In the genomic region with DNA sequence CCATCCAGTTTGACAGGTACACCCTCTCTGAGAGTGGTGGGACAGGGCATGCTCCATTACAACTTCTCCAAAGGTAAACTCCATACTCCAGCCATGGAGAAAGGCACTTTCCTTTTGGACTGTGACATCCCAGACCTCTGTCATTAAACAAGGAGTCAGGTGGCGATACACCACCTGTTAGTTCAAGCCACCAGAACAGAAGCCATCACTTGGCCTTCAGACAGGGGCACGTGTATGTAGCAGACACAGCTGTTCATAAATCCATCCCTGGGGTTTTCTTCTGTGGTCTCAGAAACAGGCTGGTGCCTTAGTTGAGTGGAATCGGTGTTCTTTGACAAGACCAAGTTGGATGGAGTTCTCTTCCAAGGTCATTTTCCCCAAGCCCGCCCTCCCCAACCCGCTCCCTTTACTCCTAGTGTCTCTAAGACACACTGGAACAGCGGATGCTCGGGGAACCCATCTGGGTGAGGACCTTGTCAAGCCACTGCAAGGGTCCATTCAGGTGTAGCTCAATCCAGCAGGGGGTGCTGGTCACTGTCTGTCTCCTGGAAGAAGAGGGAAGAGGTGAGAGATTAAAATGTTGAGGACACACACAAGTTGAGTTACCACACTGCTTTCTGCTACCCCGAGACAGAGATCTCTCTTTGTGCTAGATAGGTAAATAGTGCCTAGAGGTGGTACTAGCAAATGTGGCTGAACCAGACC, we compare ENCODE assay signal across 9 mouse cellular contexts. TPM values are rescaled to one million over a fixed set of nuclear protein-coding genes. Genes with fewer than 3 reads are reported as not detected.
DNase-seq lines count a peak whose midpoint lies in the region; ATAC-seq and TF ChIP-seq lines count a peak whose summit lies in the region.
"Had no signal": no experiment of that assay in that cellular context is flagged by ENCODE, and none has a peak within 500 bp of the region (broad histone marks: within the 10 kb centered on the region; RNA-seq: fewer than 3 reads in every experiment).

No protein-coding gene starts in this region.

- H3K4me1 ChIP-seq in neural tube, embryonic 15.5 days: peaks cover 40% of the 10 kb centered on the region
- peaks cover 55% of the 10 kb centered on the region for H3K4me1 ChIP-seq in limb, embryonic 14.5 days (ENCODE audit: control insufficient read depth, insufficient read depth, low read length)

- H3K4me2 ChIP-seq in neural tube, embryonic 15.5 days: no peak overlapping the region
- no peak overlapping the region for H3K4me2 ChIP-seq in limb, embryonic 14.5 days (replicated peaks; ENCODE audit: low read depth, low read length, severe bottlenecking)

- WGBS in neural tube, embryonic 15.5 days: 90% methylated on average over 8 of the region's 8 CpGs
- whole genome bisulfite sequencing in limb, embryonic 14.5 days: 81% methylated on average over 8 of the region's 8 CpGs

- 0 out of 2 replicates have a peak overlapping the region, but pooled peaks have one; percentile 52 for H3K27ac ChIP-seq in neural tube, embryonic 15.5 days (replicated peaks)
- H3K27ac ChIP-seq in limb, embryonic 14.5 days (replicated peaks; ENCODE audit: low read depth, low read length): peak overlapping the region; percentile 85; the same call in 1 of the 2 replicates

- TF ChIP-seq POLR2A in limb, embryonic 14.5 days (IDR thresholded peaks at IDR 0.05; ENCODE audit: borderline replicate concordance, extremely low read depth, insufficient read depth, insufficient read length): no peak

- 0 out of 2 replicates have a peak, but pooled peaks cover 3% of the 10 kb centered on the region for H3K36me3 ChIP-seq in neural tube, embryonic 15.5 days
- H3K36me3 ChIP-seq in limb, embryonic 14.5 days (ENCODE audit: control insufficient read depth, insufficient read depth, low read length): peaks cover 77% of the 10 kb centered on the region

- peak; percentile 46 for DNase-seq in gastrocnemius, postnatal 10 days
- DNase-seq in gastrocnemius, postnatal 25 days: no peak
- no peak for DNase-seq in neural tube, embryonic 10.5 days (ENCODE audit: extremely low spot score, low spot score)
- no peak for DNase-seq in limb, embryonic 14.5 days (ENCODE audit: low spot score)
- peak; percentile 81 for DNase-seq in thymus, postnatal 4 days
- DNase-seq in heart, adult 9 months (ENCODE audit: low spot score in 2 of 2): no peak

- no peaks in the 10 kb centered on the region for H3K9me3 ChIP-seq in neural tube, embryonic 15.5 days (replicated peaks)
- no peaks in the 10 kb centered on the region for H3K9me3 ChIP-seq in limb, embryonic 14.5 days (ENCODE audit: control insufficient read depth, low read length)

- no peak overlapping the region for H3K9ac ChIP-seq in neural tube, embryonic 15.5 days (replicated peaks)
- H3K9ac ChIP-seq in limb, embryonic 14.5 days (ENCODE audit: low read depth, low read length, severe bottlenecking): no peak overlapping the region

- ATAC-seq in neural tube, embryonic 15.5 days (ENCODE audit: low FRiP score): no peak
- ATAC-seq in limb, embryonic 14.5 days (ENCODE audit: low FRiP score, low read depth): no peak
- ATAC-seq in erythroid progenitor cell, adult 5-6 weeks (replicated peaks; ENCODE audit: low FRiP score, poor library complexity, severe bottlenecking): no peak

- H3K27me3 ChIP-seq in neural tube, embryonic 15.5 days (replicated peaks): no peaks in the 10 kb centered on the region
- H3K27me3 ChIP-seq in limb, embryonic 14.5 days (ENCODE audit: control insufficient read depth, insufficient read depth, low read length): no peaks in the 10 kb centered on the region

- no peak overlapping the region for H3K4me3 ChIP-seq in neural tube, embryonic 15.5 days (replicated peaks)
- no peak overlapping the region for H3K4me3 ChIP-seq in limb, embryonic 14.5 days (replicated peaks; ENCODE audit: low read length)

RNA-seq across cellular contexts. Expression of gene Aagab, which starts 47.5 kb away (rescaled TPM):
- 10 to 100 TPM; 13.0 to 14.5 TPM for total RNA-seq in gastrocnemius, postnatal 10 days (2021)
- total RNA-seq in gastrocnemius, postnatal 25 days (2021): 10 to 100 TPM; 10.1 to 12.4 TPM
- polyA plus RNA-seq in neural tube, embryonic 15.5 days (2015; fragmentation: Nextera tagmentation; extraction: Ambion mirVana): 51.5 and 56.0 TPM in 2 replicates
- 12.6 and 12.7 TPM in 2 replicates for polyA plus RNA-seq in limb, embryonic 14.5 days (2012; rRNA removed)
- 25.9 and 27.4 TPM in 2 replicates for polyA plus RNA-seq in limb, embryonic 14.5 days (2014; fragmentation: Nextera tagmentation; extraction: Ambion mirVana)
- total RNA-seq in erythroid progenitor cell, adult 5-6 weeks (2015; ENCODE audit: low replicate concordance): 18.4 and 24.3 TPM in 2 replicates
- 14.8 and 29.3 TPM in 2 replicates for total RNA-seq in erythroid progenitor cell, adult 5-6 weeks (2017; ENCODE audit: low replicate concordance)

RNA-seq across cellular contexts. Expression of gene Iqch, which starts 47.7 kb away (rescaled TPM):
- not detected for total RNA-seq in gastrocnemius, postnatal 10 days (2021)
- not detected for total RNA-seq in gastrocnemius, postnatal 25 days (2021)
- polyA plus RNA-seq in neural tube, embryonic 15.5 days (2015; fragmentation: Nextera tagmentation; extraction: Ambion mirVana): 0.12 and 0.24 TPM in 2 replicates
- polyA plus RNA-seq in limb, embryonic 14.5 days (2012; rRNA removed): 0.05 TPM in 2 replicates
- 0.07 and 0.11 TPM in 2 replicates for polyA plus RNA-seq in limb, embryonic 14.5 days (2014; fragmentation: Nextera tagmentation; extraction: Ambion mirVana)
- not detected in 2 replicates for total RNA-seq in erythroid progenitor cell, adult 5-6 weeks (2015; ENCODE audit: low replicate concordance)
- total RNA-seq in erythroid progenitor cell, adult 5-6 weeks (2017; ENCODE audit: low replicate concordance): not detected in 2 replicates
- total RNA-seq: granulocyte monocyte progenitor cell, adult 5-6 weeks had no signal

Comparison
In these comparisons a context has a peak if more than half of its experiments do, and no peak if none do; other contexts are left out.
1. DNase-seq: peak in gastrocnemius, postnatal 10 days (single experiment) and thymus, postnatal 4 days (single experiment); none in gastrocnemius, postnatal 25 days (single experiment), neural tube, embryonic 10.5 days (single experiment), limb, embryonic 14.5 days (single experiment) and heart, adult 9 months (0 of 2).